Mouse (Mus musculus) kidney, postnatal 36 days (tissue): Measurements from ENCODE around the gene Syt2.

Experiments
- DNase-seq, 2 experiments: peaks; one replicate each; pipeline ENCODE4 v3.0.0; 2021 to 2022; ENCODE audit warnings: mixed read lengths in 2 of 2

Gene Syt2

DNA sequence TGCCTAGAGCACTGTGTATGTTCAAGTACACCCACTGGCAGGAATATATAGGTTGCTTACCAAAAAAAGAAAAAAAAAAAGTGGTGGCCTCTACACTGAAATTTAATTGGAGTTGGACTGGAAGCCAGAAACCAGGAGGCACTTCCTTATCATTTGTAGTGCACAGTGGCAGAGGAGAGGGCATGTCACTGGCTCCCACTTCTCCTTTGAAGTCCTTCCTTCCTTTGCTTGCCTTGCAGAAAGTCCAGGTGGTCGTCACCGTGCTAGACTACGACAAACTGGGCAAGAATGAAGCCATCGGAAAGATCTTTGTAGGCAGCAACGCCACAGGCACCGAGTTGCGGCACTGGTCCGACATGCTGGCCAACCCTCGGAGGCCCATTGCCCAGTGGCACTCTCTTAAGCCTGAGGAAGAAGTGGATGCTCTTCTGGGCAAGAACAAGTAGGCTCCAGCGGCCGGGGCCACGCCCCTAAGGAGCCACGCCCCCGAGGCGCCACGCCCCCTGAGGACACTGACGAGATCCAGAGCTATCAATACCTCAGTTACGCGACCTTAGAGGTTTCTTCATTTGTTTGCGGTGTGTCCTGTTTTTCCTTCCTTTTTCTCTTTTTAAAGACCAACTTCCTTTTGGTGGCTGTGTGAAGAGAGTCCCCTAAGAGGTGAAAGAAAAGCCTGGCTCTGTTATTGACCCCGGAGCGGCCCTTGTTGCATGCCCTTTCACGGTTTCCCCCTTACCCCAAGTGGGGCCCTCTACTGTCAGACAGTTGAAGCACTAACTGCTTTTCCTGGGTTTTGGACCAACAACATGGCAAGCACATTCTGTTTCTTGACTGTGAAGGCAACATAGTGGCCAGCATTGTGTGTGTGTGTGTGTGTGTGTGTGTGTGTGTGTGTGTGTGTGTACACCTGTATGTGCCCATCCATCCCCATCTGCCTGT lies 101.0 kb downstream of the Syt2 start:
- peak; percentile 35 to 66 for DNase-seq

DNA sequence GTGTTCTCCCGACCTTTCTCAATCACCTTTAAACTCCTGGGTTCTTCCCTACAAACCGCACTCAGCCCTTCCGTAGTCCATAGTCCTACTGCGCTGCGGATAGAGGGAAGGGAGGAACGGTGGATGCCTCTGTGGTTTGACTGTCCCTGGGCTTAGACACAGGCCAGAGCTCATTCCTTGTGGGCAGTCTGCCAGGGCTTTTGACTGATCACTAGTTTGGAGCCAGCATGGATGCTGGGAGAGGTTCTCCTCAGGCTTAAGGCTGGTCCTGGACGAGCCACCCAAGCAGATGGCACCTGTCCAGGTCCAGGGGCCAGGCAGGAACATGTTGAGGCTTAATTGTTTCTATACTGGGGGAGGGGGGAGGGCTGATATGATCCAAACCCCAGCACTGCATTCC lies 103.4 kb downstream of the Syt2 start:
- peak; percentile 13 to 63 for DNase-seq

GRCm38 (mm10) chr1:134752447-134752846 lies 106.0 kb downstream of the Syt2 start:
- no peak for DNase-seq

DNA sequence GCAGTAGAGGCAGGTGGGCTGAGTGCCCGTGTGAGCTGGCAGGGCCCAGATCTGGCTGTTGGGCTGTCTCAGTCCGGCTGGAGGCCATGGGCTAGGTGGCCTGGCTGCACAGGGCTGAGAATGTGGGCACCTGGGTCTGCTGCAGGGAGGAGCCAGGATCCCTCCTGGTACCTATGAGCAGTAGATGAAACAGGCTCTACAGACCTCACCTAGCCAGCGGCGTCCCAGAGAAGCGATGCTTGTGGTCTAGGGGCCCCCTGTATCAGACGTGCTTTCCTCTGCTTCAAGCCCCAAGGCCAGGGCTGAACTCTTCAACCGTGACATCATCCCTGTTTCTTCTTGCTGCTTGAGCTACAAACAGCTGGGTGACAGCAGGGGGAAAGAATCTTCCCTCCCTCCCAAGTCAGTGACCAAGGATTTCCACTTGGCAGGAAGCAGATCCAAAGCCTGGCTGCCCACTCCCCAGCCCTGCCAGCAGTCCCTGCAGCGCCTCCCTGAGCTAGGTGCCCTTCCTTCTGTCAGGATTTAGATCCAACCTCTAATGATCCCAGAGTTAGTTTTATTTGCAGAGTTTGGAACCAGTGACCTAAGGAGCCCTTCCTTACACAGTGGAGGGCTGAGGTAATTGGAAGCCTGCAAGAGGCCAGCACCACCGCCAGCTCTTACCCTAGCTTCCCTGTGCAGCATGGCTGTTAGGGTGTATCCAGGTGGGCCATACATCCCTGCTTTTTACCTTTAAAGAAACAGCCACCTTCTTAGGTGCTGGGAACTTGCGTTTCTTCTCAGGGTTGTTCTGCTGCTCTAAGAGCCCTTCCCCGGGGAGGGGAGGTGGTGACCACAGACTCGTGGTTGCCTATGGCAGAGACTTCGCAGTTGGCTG lies 107.5 kb downstream of the Syt2 start:
- peak in 1 of 2 experiments; percentile 37 for DNase-seq

GRCm38 (mm10) chr1:134754818-134755217 lies 108.3 kb downstream of the Syt2 start:
- DNase-seq: no peak

GRCm38 (mm10) chr1:134755548-134756189 lies 109.2 kb downstream of the Syt2 start:
- no peak for DNase-seq

GRCm38 (mm10) chr1:134756190-134756873 lies 109.9 kb downstream of the Syt2 start:
- DNase-seq: no peak

DNA sequence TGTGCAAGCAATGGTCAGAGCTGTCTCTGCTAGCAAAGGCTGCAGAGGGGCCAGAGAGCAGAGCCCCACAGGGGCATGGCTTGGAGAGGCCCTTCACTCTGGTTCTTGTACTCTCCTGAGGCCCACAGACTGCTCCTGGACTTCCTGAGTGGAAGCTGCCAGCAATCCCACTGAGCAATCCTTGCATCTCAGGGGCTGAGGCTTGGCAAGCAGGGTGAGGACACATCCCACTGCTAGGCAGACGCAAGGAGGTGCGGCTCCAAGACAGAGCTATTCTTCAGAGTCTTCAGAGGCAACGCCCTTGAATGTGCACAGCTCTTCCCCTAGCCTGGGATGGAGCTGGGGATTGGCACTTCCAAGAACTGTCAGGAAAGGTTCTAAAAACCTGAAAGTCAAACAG lies 110.8 kb downstream of the Syt2 start:
- DNase-seq: no peak

DNA sequence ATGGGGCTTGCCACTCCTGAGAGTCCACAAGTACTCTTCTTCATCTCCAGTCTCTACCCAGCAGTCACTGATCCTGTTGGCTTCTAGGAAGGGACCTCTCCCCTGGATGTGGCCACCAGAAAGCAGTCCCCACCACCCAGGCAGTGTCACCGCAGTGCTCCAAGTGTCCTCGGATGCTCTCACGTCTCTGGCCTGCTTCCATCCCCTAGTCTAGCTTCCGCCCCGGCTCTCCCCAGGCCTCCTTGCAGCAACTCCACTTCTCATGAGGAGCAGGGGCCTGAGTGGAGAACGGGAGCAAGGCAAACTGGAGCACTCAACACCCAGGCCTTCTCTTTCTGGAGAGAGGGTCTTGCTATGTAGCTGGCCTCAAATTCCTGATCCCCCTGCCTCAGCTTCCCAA lies 112.7 kb downstream of the Syt2 start:
- peak; percentile 20 to 47 for DNase-seq

DNA sequence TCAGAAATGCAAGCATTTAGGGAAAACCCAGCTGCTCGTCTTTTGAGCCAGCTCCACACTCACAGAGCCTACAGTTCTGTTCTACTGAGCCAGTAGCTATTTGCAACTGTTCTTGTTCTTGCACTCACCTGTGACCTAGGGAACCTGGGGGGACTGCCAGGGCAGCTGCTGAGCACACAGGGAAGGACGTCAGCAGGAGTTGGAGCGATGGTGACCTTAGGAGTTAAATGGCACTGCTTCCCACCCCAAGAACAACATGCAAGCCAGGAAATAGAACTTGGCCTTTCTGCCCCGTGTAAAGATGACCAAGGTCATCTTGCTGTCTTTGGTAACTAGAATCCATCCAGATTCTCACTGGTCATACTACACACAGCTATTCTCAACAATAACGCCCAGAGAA lies 114.2 kb downstream of the Syt2 start:
- DNase-seq: no peak

GRCm38 (mm10) chr1:134761534-134761933 lies 115.1 kb downstream of the Syt2 start:
- DNase-seq: no peak

DNA sequence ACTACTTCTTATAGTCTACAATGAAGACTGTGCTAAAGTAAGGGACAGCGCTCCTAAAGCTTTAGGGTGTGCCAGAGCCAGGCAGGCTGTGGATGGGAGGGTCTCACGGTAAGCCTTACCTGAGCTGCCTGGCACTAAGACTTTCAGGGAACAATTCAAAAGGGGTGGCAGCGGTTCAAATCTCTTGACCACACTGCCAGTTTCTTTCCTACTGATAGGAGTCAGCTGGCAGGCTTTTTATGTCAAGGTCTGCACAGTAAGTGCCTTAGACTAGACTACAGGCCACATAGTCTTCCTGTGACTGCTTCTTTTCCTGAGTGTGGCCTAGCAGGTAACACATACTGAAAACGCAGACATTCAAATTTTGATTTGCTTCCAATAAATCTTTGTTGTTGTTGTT lies 116.8 kb downstream of the Syt2 start:
- no peak for DNase-seq

- DNase-seq: no peak
Observed at GRCm38 (mm10) chr1:134763776-134764438, 117.4 kb downstream of the Syt2 start.

DNA sequence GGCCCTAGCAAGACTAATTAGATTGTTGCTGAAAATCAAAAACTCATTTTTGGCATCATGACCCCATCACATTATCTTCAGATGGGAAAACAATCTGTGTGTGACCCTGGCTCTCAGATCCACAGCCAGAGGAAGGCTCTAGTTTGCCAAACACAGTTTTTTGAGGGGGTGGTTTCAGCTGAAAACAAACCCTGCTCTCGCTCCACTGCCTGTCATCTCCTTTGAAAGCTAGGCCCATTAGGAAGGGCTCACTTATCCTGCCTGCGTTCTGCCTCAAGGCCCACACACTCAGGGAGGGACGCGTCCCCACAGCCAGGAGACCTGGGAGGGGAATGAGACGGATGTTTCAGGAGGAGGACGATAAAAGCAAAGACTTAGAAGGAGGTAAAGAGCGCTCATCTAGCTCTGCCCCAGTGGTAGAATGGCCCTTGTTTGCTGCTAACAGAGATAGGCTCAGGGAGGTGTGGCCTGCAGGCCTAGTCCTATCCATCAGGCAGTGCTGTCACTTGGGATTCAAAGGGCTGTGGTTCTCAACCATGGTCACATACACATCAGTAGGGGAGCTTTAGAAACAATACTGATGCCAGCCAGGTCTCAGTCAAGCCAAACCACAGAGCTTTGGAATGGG lies 118.5 kb downstream of the Syt2 start:
- no peak for DNase-seq

GRCm38 (mm10) chr1:134766448-134766847 lies 120.0 kb downstream of the Syt2 start:
- DNase-seq: no peak

GRCm38 (mm10) chr1:134770312-134770711 lies 123.8 kb downstream of the Syt2 start:
- no peak for DNase-seq

GRCm38 (mm10) chr1:134771353-134771752 lies 124.9 kb downstream of the Syt2 start:
- peak; percentile 18 to 62 for DNase-seq

DNA sequence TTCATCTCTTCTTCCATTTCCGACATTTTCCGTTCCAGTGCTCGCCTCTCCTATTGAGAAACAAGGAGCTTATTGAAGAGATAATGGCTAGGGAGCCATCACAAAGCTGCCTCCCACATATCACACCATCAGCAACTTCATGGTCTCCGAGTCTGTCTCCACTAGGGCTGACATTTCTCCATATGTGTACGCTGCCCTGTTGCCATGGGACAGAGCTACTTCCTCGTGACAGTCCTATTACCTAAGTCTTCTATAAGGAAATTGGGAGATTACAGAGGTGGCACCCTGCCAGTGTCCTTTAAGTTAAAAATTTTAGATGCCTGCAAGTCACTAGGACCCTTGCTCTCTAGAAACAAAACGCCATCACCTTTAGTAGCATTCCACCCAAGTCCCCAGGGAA lies 125.5 kb downstream of the Syt2 start:
- DNase-seq: no peak

GRCm38 (mm10) chr1:134772821-134773220 lies 126.3 kb downstream of the Syt2 start:
- DNase-seq: no peak

DNA sequence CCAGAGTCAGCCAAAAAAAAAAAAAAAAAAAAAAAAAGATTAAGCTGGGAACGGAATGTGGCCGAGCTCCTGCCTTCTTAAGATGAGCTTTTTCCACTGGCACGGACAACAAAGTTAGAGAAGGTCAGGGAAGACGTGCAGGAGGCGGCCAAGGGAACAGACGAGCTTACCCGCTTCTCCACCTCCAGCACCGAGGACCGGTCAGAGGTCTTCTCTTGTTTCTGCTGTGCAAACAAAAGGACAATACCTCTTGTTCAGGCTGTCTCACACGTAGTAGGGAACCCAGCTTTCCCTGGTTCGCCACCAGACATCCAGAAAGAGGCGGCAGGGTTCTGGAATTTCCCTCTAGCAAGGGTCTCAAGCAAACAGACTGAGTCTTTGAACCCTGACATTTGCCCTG lies 126.8 kb downstream of the Syt2 start:
- peak in 1 of 2 experiments; percentile 12 for DNase-seq

DNA sequence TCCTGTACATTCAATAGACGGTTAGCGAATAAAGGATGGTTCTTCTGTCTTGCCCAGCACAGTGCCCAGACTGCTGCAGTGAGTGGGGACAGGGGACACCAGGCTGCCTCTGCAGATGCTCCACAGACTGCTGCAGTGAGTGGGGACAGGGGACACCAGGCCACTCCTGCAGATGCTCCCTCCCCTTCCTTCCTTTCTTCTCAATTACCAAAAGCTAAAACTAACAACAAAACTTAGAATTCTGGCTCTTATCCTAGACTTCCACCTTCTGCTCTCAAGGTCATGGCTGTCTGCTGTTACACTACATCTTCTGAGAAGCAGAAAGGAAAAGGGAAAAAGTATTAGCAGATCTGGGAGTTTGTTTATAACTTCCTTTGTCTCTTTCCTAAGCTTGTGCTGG lies 127.8 kb downstream of the Syt2 start:
- peak; percentile 23 to 27 for DNase-seq
